In genomic region chr6:50679486-50679828, GRCm38 (mm10) we compare ENCODE assay signal across 14 mouse cellular contexts. TPM values are rescaled to one million over a fixed set of nuclear protein-coding genes. Genes with fewer than 3 reads are reported as not detected.
DNase-seq lines count a peak whose midpoint lies in the region; ATAC-seq lines count a peak whose summit lies in the region.
"Had no signal": no experiment of that assay in that cellular context is flagged by ENCODE, and none has a peak within 500 bp of the region (broad histone marks: within the 10 kb centered on the region; RNA-seq: fewer than 3 reads in every experiment).

No protein-coding gene starts in this region.

- H3K4me3 ChIP-seq in forebrain, embryonic 14.5 days (ENCODE audit: low read depth, low read length) = no peak overlapping the region
- no peak overlapping the region for H3K4me3 ChIP-seq in forebrain, embryonic 13.5 days
- H3K4me3 ChIP-seq in hindbrain, embryonic 13.5 days = no peak overlapping the region
- H3K4me3 ChIP-seq in hindbrain, embryonic 10.5 days = no peak overlapping the region
- H3K4me3 ChIP-seq in midbrain, embryonic 12.5 days = no peak overlapping the region
- no peak overlapping the region for H3K4me3 ChIP-seq in midbrain, embryonic 16.5 days (ENCODE audit: low read depth, low read length)
- no peak overlapping the region for H3K4me3 ChIP-seq in neural tube, embryonic 14.5 days (ENCODE audit: low read depth, low read length)
- H3K4me3 ChIP-seq: embryonic facial prominence, embryonic 13.5 days; gastrocnemius, adult 2 months; heart, embryonic 12.5 days had no signal

- H3K4me2 ChIP-seq in forebrain, embryonic 14.5 days (ENCODE audit: low read length) = no peak overlapping the region
- H3K4me2 ChIP-seq in forebrain, embryonic 13.5 days = no peak overlapping the region
- no peak overlapping the region for H3K4me2 ChIP-seq in hindbrain, embryonic 13.5 days
- H3K4me2 ChIP-seq in midbrain, embryonic 12.5 days (replicated peaks) = no peak overlapping the region
- no peak overlapping the region for H3K4me2 ChIP-seq in midbrain, embryonic 16.5 days (ENCODE audit: low read length)
- H3K4me2 ChIP-seq in neural tube, embryonic 14.5 days (ENCODE audit: low read depth, low read length) = no peak overlapping the region
- H3K4me2 ChIP-seq: embryonic facial prominence, embryonic 13.5 days; heart, embryonic 12.5 days had no signal

- 0 out of 2 replicates have a peak, but pooled peaks cover 3% of the 10 kb centered on the region for H3K27me3 ChIP-seq in forebrain, embryonic 14.5 days (replicated peaks; ENCODE audit: control insufficient read depth, insufficient read depth, low read length)
- H3K27me3 ChIP-seq in forebrain, embryonic 13.5 days = peaks cover 21% of the 10 kb centered on the region; the same call in 1 of the 2 replicates
- H3K27me3 ChIP-seq in hindbrain, embryonic 13.5 days = no peaks in the 10 kb centered on the region
- peaks cover 27% of the 10 kb centered on the region; the same call in 1 of the 2 replicates for H3K27me3 ChIP-seq in hindbrain, embryonic 10.5 days (ENCODE audit: insufficient read depth, poor library complexity, severe bottlenecking)
- peaks cover 13% of the 10 kb centered on the region for H3K27me3 ChIP-seq in midbrain, embryonic 12.5 days
- no peaks in the 10 kb centered on the region for H3K27me3 ChIP-seq in midbrain, embryonic 16.5 days (ENCODE audit: control insufficient read depth, insufficient read depth, low read depth, low read length)
- H3K27me3 ChIP-seq in neural tube, embryonic 14.5 days (ENCODE audit: control insufficient read depth, insufficient read depth, low read length) = no peaks in the 10 kb centered on the region
- H3K27me3 ChIP-seq: heart, embryonic 12.5 days had no signal

- no peaks in the 10 kb centered on the region for H3K36me3 ChIP-seq in forebrain, embryonic 14.5 days (ENCODE audit: control insufficient read depth, insufficient read depth, low read length)
- H3K36me3 ChIP-seq in forebrain, embryonic 13.5 days (ENCODE audit: poor library complexity, severe bottlenecking) = no peaks in the 10 kb centered on the region
- H3K36me3 ChIP-seq in hindbrain, embryonic 13.5 days = no peaks in the 10 kb centered on the region
- H3K36me3 ChIP-seq in hindbrain, embryonic 10.5 days = no peaks in the 10 kb centered on the region
- H3K36me3 ChIP-seq in midbrain, embryonic 12.5 days = no peaks in the 10 kb centered on the region
- no peaks in the 10 kb centered on the region for H3K36me3 ChIP-seq in midbrain, embryonic 16.5 days (ENCODE audit: control insufficient read depth, insufficient read depth, low read length)
- no peaks in the 10 kb centered on the region for H3K36me3 ChIP-seq in neural tube, embryonic 14.5 days (ENCODE audit: control insufficient read depth, insufficient read depth, low read length)
- H3K36me3 ChIP-seq: embryonic facial prominence, embryonic 13.5 days; heart, embryonic 12.5 days had no signal

- H3K9me3 ChIP-seq in forebrain, embryonic 14.5 days (replicated peaks; ENCODE audit: control insufficient read depth, low read length) = no peaks in the 10 kb centered on the region
- H3K9me3 ChIP-seq in forebrain, embryonic 13.5 days (replicated peaks) = no peaks in the 10 kb centered on the region
- H3K9me3 ChIP-seq in hindbrain, embryonic 13.5 days = no peaks in the 10 kb centered on the region
- H3K9me3 ChIP-seq in hindbrain, embryonic 10.5 days = no peaks in the 10 kb centered on the region
- no peaks in the 10 kb centered on the region for H3K9me3 ChIP-seq in midbrain, embryonic 12.5 days
- 0 out of 2 replicates have a peak, but pooled peaks cover 2% of the 10 kb centered on the region for H3K9me3 ChIP-seq in midbrain, embryonic 16.5 days (replicated peaks; ENCODE audit: control insufficient read depth, low read length, poor library complexity, severe bottlenecking)
- no peaks in the 10 kb centered on the region for H3K9me3 ChIP-seq in neural tube, embryonic 14.5 days (ENCODE audit: control insufficient read depth, low read length)
- H3K9me3 ChIP-seq: embryonic facial prominence, embryonic 13.5 days had no signal

- 92% methylated on average over 2 of the region's 2 CpGs for WGBS in forebrain, embryonic 14.5 days
- WGBS in forebrain, embryonic 13.5 days = 82% methylated on average over 2 of the region's 2 CpGs
- WGBS in hindbrain, embryonic 13.5 days = 89% methylated on average over 2 of the region's 2 CpGs
- 86% methylated on average over 2 of the region's 2 CpGs for WGBS in hindbrain, embryonic 10.5 days
- 84% methylated on average over 2 of the region's 2 CpGs for WGBS in midbrain, embryonic 12.5 days
- 72% methylated on average over 2 of the region's 2 CpGs for WGBS in midbrain, embryonic 16.5 days
- WGBS in neural tube, embryonic 14.5 days = 76% methylated on average over 2 of the region's 2 CpGs

- peak; percentile 55; the same call in 1 of the 2 replicates for ATAC-seq in forebrain, embryonic 14.5 days
- no peak for ATAC-seq in forebrain, embryonic 13.5 days
- ATAC-seq in hindbrain, embryonic 13.5 days (ENCODE audit: low FRiP score) = 0 out of 2 replicates have a peak, but pooled peaks have one; percentile 7
- 0 out of 2 replicates have a peak, but pooled peaks have one; percentile 12 for ATAC-seq in midbrain, embryonic 12.5 days (ENCODE audit: low FRiP score, low read depth)
- no peak for ATAC-seq in midbrain, embryonic 16.5 days
- ATAC-seq in neural tube, embryonic 14.5 days (ENCODE audit: low read depth) = 0 out of 2 replicates have a peak, but pooled peaks have one; percentile 28
- ATAC-seq: intestine, postnatal 0 days had no signal

- H3K4me1 ChIP-seq in forebrain, embryonic 14.5 days (ENCODE audit: control insufficient read depth, insufficient read depth, low read length) = 0 out of 2 replicates have a peak, but pooled peaks cover 7% of the 10 kb centered on the region
- H3K4me1 ChIP-seq in forebrain, embryonic 13.5 days = peaks cover 19% of the 10 kb centered on the region
- H3K4me1 ChIP-seq in hindbrain, embryonic 13.5 days (replicated peaks) = peaks cover 13% of the 10 kb centered on the region
- peaks cover 12% of the 10 kb centered on the region; the same call in 1 of the 2 replicates for H3K4me1 ChIP-seq in hindbrain, embryonic 10.5 days (replicated peaks)
- peaks cover 6% of the 10 kb centered on the region; the same call in 1 of the 2 replicates for H3K4me1 ChIP-seq in midbrain, embryonic 12.5 days
- peaks cover 14% of the 10 kb centered on the region for H3K4me1 ChIP-seq in midbrain, embryonic 16.5 days (ENCODE audit: control insufficient read depth, insufficient read depth, low read length)
- H3K4me1 ChIP-seq in neural tube, embryonic 14.5 days (ENCODE audit: control insufficient read depth, insufficient read depth, low read length) = peaks cover 6% of the 10 kb centered on the region; the same call in 1 of the 2 replicates

- no peak overlapping the region for H3K9ac ChIP-seq in forebrain, embryonic 14.5 days (ENCODE audit: low read length)
- no peak overlapping the region for H3K9ac ChIP-seq in forebrain, embryonic 13.5 days
- no peak overlapping the region for H3K9ac ChIP-seq in hindbrain, embryonic 13.5 days
- no peak overlapping the region for H3K9ac ChIP-seq in midbrain, embryonic 12.5 days (replicated peaks)
- H3K9ac ChIP-seq in midbrain, embryonic 16.5 days (ENCODE audit: low read depth, low read length) = no peak overlapping the region
- H3K9ac ChIP-seq in neural tube, embryonic 14.5 days (replicated peaks; ENCODE audit: low read depth, low read length) = no peak overlapping the region
- H3K9ac ChIP-seq: embryonic facial prominence, embryonic 13.5 days; heart, embryonic 12.5 days had no signal

- H3K27ac ChIP-seq in forebrain, embryonic 14.5 days (ENCODE audit: low read depth, low read length) = no peak overlapping the region
- no peak overlapping the region for H3K27ac ChIP-seq in forebrain, embryonic 13.5 days
- H3K27ac ChIP-seq in hindbrain, embryonic 13.5 days = no peak overlapping the region
- H3K27ac ChIP-seq in hindbrain, embryonic 10.5 days = no peak overlapping the region
- H3K27ac ChIP-seq in midbrain, embryonic 12.5 days (replicated peaks) = no peak overlapping the region
- H3K27ac ChIP-seq in midbrain, embryonic 16.5 days (ENCODE audit: low read length) = no peak overlapping the region
- H3K27ac ChIP-seq in neural tube, embryonic 14.5 days (ENCODE audit: low read depth, low read length) = no peak overlapping the region
- H3K27ac ChIP-seq: embryonic facial prominence, embryonic 13.5 days; gastrocnemius, adult 2 months had no signal

- DNase-seq in forebrain, embryonic 14.5 days (ENCODE audit: low spot score) = no peak
- no peak for DNase-seq in hindbrain, embryonic 10.5 days (ENCODE audit: low spot score)
- DNase-seq in neural tube, embryonic 10.5 days (ENCODE audit: extremely low spot score, low spot score) = no peak

RNA-seq across cellular contexts. Expression of gene Npvf, which starts 25.2 kb away (rescaled TPM):
- 0.74 TPM in 2 replicates for polyA plus RNA-seq in forebrain, embryonic 14.5 days (2014; fragmentation: Nextera tagmentation; extraction: Ambion mirVana)
- polyA plus RNA-seq in forebrain, embryonic 13.5 days (2015; fragmentation: Nextera tagmentation; extraction: Ambion mirVana) = not detected in 2 replicates
- polyA plus RNA-seq in hindbrain, embryonic 13.5 days (2015; fragmentation: Nextera tagmentation; extraction: Ambion mirVana) = not detected in 2 replicates
- not detected in 2 replicates for polyA plus RNA-seq in hindbrain, embryonic 10.5 days (2016; fragmentation: Nextera tagmentation; extraction: Ambion mirVana)
- polyA plus RNA-seq in midbrain, embryonic 12.5 days (2016; fragmentation: Nextera tagmentation; extraction: Ambion mirVana) = not detected in 2 replicates
- 1.3 and 1.5 TPM in 2 replicates for polyA plus RNA-seq in midbrain, embryonic 16.5 days (2015; fragmentation: Nextera tagmentation; extraction: Ambion mirVana)
- polyA plus RNA-seq in neural tube, embryonic 14.5 days (2014; fragmentation: Nextera tagmentation; extraction: Ambion mirVana) = 0.44 TPM in 1 of 2 replicates, not detected in the other
- polyA plus RNA-seq: C2C12; embryonic facial prominence, embryonic 13.5 days; heart, embryonic 12.5 days; heart, embryonic 16.5 days; intestine, postnatal 0 days had no signal

Comparison
In these comparisons a context has a peak if more than half of its experiments do, and no peak if none do; other contexts are left out.
1. ATAC-seq: peak in forebrain, embryonic 14.5 days (single experiment), hindbrain, embryonic 13.5 days (single experiment), midbrain, embryonic 12.5 days (single experiment) and neural tube, embryonic 14.5 days (single experiment); none in forebrain, embryonic 13.5 days (single experiment) and midbrain, embryonic 16.5 days (single experiment).